Mouse (Mus musculus) inflammation-experienced regulatory T-cells, adult 16 weeks (primary cell): ENCODE data around the gene 1700020N15Rik. TPM values are rescaled to one million over a fixed set of nuclear protein-coding genes. Genes with fewer than 3 reads are reported as not detected.

Experiments used
- polyA plus RNA-seq: library from polyadenylated mRNA; unstranded; fragments of 100-300 nt; shearing (Covaris generic); gene quantifications from one replicate; pipeline ENCODE4 v1.2.1, GENCODE M21; 2017

1700020N15Rik gene
- polyA plus RNA-seq: not detected

DNA sequence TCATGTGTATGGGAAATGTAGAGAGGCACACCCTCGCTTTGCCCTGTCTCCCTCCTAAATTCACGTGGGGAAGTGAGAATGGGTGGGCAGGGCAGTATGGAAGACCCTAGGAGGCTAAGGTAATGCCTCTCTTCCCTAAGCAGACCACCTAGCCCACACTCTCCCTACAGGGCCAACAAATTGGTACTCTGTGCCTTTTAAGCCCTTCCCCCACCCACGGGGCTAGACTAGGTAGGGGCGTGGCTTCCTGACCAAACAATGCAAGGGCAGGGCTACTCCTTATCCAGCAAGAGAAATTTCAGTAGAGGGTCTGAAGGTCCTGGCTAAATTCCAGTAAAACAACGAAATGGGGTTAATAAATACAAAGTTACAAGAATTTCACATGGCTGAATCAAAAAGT is at the start of gene 1700020N15Rik:
Gene 1700020N15Rik (plus strand): TSS at position 301 of the 400 bp plus-strand sequence.

